Mouse (Mus musculus) olfactory bulb, adult 2 months (tissue): ENCODE data around the gene Olfr68.
"Not testable (repeated sequence)": the region's sequence is repeated elsewhere in the genome, so short reads cannot be mapped to it uniquely, and the experiment has no call there.

Experiments
- CTCF ChIP-seq: fragments of 200-500 bp; IDR thresholded peaks from 2 replicates; pipeline ENCODE4 v1.5.1; 2012; ENCODE audit warnings: low read depth, mild to moderate bottlenecking, low read length, moderate library complexity; ENCODE audit not compliant: insufficient read depth
- POLR2A ChIP-seq: fragments of 200-500 bp; IDR thresholded peaks from 2 replicates; pipeline ENCODE4 v1.6.1; 2012; ENCODE audit warnings: mild to moderate bottlenecking, low read depth, low read length, moderate library complexity; ENCODE audit not compliant: insufficient read depth

DNA sequence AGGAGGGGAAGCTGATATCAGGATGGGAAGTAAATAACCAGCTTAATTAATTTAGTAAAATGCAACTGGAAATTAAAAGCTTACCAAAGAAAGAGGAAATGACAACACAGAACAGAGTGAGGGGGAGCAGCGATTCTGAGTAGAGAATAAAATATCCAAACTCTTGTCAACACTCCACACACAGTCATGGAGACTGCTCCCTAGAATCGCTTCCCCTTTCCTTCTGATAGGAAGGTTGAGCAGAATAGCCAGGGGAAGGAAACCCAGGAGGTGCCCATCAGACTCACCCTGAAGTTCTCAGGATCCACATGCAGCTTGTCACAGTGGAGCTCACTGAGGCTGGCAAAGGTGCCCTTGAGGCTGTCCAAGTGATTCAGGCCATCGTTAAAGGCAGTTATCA lies 33.7 kb upstream of the Olfr68 start:
- TF ChIP-seq CTCF, POLR2A: not testable (repeated sequence)
